Mouse (Mus musculus) heart, embryonic 10.5 days (tissue): ENCODE data around the gene Tbc1d2. TPM values are rescaled to one million over a fixed set of nuclear protein-coding genes. Genes with fewer than 3 reads are reported as not detected.

ENCODE experiments used
- DNase-seq: peaks from one replicate; pipeline ENCODE4 v3.0.0-alpha.2; 2017; ENCODE audit warnings: low spot score
- H3K27ac ChIP-seq: fragments of 300-500 bp; sonication (generic); 2 replicates; pipeline ENCODE4 v1.5.1; 2016; ENCODE audit warnings: mild to moderate bottlenecking
- H3K27me3 ChIP-seq: fragments of 300-500 bp; sonication (generic); 2 replicates; pipeline ENCODE4 v1.6.1; 2016; ENCODE audit warnings: mild to moderate bottlenecking; ENCODE audit not compliant: poor library complexity, insufficient read depth, severe bottlenecking
- H3K36me3 ChIP-seq: fragments of 300-500 bp; sonication (generic); 2 replicates; pipeline ENCODE4 v1.6.1; 2016; ENCODE audit warnings: mild to moderate bottlenecking, moderate library complexity
- H3K4me1 ChIP-seq: fragments of 300-500 bp; sonication (generic); 2 replicates; pipeline ENCODE4 v1.6.1; 2016; ENCODE audit warnings: mild to moderate bottlenecking
- H3K4me3 ChIP-seq: fragments of 300-500 bp; sonication (generic); 2 replicates; pipeline ENCODE4 v1.5.1; 2016; ENCODE audit warnings: mild to moderate bottlenecking, moderate library complexity
- H3K9me3 ChIP-seq: fragments of 300-500 bp; sonication (generic); 2 replicates; pipeline ENCODE4 v1.6.1; 2016; ENCODE audit warnings: mild to moderate bottlenecking, moderate library complexity
- WGBS: fragments of 180-500 bp; shearing (Covaris S2); methylation state at CpG from one replicate; pipeline ENCODE4 v1.1.7; 2016; 5-methylcytosine and 5-hydroxymethylcytosine counted together
- polyA plus RNA-seq: library from polyadenylated mRNA; unstranded; fragments of >200 nt; fragmentation: Nextera tagmentation; extraction: Ambion mirVana; gene quantifications from 2 replicates; pipeline ENCODE4 v1.2.1, GENCODE M21; 2016

Gene Tbc1d2
- polyA plus RNA-seq, 1 experiment from 2014 or later = 0.98 TPM

DNA sequence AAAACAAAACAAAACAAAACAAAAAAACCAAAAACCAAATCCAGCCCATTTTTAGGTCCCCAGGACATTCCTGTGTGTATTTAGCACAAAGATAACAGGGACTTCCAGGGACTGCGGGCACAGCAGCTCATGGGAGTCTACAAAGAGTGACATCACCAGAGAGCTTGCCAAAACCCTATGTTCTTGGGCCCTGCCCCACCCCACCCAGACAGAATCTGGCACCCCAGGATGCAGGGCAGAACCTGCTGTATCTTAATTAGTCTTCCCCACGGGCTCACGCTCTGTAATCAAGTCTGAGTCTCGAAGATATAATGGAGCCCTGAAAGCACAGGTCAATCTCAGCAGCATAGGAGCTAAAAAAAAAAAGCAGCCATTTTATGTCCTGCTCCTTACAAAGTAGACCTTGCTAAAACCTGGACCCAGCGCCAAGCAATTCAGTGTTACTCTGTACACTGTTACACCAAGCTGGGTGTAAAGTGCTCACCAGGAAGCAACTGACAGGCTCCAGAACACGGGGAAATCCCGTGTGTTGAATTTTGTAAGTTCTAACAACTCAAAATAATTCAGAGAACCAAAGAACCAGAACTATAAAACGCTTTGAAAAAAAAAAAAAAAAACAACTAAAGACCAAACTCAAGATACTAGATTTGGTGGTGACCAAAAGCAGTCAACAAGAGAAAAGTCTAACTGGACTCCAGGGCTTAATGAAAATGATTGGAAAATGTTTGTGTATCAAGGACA, 82.9 kb downstream of the Tbc1d2 start:
- Histone ChIP-seq H3K36me3 (no peaks in the 10 kb centered on the region), H3K27ac (no peak overlapping the region), H3K9me3 (no peaks in the 10 kb centered on the region), H3K4me1 (peaks cover 11% of the 10 kb centered on the region), H3K27me3 (no peaks in the 10 kb centered on the region), H3K4me3 (no peak overlapping the region)
- DNase-seq = no peak
- 60% methylated on average over 8 of the region's 8 CpGs for WGBS

DNA sequence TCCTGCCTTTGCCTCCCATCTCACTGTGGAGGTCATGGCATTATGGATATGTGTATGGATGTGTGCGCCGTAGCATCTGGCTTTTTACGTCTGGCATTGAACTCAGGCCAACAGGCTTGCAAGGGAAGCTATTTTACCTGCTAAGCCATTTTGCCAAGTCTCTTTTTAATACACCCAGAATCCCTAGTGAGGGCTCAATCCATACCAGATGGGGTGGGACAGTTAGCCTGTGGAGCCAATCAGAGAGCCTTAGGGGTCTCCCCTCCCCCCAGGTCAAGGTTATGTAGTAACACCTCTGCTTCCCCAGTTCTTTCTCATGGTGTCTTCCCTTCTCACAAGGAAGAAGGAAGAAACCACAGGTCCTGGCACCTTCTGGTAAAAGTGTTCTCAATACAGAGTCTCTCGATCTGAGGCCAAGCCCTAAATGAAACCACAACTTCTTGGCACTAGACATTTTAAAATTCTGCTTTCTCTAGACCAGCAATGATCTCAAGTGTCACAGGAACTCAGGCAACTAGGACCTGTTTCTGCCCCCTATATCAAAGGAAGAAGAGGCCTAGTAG, 84.5 kb downstream of the Tbc1d2 start:
- Histone ChIP-seq H3K27ac (no peak overlapping the region), H3K4me3 (no peak overlapping the region), H3K27me3 (no peaks in the 10 kb centered on the region), H3K9me3 (no peaks in the 10 kb centered on the region), H3K36me3 (no peaks in the 10 kb centered on the region), H3K4me1 (peaks cover 11% of the 10 kb centered on the region)
- WGBS = 87% methylated on average over 4 of the region's 4 CpGs
- DNase-seq = no peak

DNA sequence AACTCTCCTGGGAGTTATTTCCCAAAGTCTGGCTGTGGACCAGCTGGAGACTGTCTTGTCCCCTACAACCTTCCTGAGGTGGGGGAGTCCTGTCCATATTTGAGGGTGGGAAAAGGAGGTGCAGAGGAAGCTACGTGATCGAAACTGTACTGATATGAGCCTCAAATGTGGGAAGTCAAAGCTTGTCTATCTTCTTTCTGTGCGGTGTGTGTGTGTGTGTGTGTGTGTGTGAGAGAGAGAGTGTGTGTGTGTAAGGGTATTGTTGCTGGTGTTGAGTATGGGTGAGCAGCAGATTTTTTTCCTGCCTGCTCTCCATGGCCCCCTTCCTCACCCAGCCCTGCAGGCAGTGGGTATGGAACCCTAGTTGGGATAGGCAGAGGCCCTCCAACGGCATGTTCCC, 85.8 kb downstream of the Tbc1d2 start:
- no peaks in the 10 kb centered on the region for H3K36me3 ChIP-seq
- 0 out of 2 replicates have a peak, but pooled peaks cover 5% of the 10 kb centered on the region for H3K27me3 ChIP-seq
- H3K4me1 ChIP-seq = peaks cover 5% of the 10 kb centered on the region; the same call in 1 of the 2 replicates
- WGBS = 85% methylated on average over 4 of the region's 4 CpGs
- no peak overlapping the region for H3K4me3 ChIP-seq
- H3K27ac ChIP-seq = no peak overlapping the region
- no peaks in the 10 kb centered on the region for H3K9me3 ChIP-seq
- no peak for DNase-seq

DNA sequence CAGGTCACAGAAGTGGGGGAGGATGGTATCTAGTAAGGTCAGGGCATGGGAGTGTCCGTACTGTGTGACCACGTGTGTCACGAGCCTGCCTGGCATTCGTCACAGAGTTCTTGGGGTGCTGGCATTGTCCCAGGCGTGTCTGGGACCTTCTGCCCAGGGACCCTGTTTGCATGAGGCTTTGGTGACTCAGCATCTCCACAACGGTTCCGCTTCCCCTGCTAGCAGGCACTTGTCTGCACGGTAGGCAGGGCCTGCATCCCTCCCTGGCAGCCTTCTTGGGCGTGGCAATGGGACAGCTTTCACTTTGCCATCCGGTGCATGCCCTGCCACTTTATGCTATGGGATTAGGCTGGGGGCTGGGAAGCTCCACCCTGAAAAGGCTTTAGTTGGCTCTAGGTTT, 86.2 kb downstream of the Tbc1d2 start:
- no peak overlapping the region for H3K27ac ChIP-seq
- H3K4me3 ChIP-seq = no peak overlapping the region
- 64% methylated on average over 10 of the region's 10 CpGs for WGBS
- peaks cover 5% of the 10 kb centered on the region; the same call in 1 of the 2 replicates for H3K4me1 ChIP-seq
- H3K9me3 ChIP-seq = no peaks in the 10 kb centered on the region
- no peak for DNase-seq
- H3K36me3 ChIP-seq = no peaks in the 10 kb centered on the region
- 0 out of 2 replicates have a peak, but pooled peaks cover 5% of the 10 kb centered on the region for H3K27me3 ChIP-seq

DNA sequence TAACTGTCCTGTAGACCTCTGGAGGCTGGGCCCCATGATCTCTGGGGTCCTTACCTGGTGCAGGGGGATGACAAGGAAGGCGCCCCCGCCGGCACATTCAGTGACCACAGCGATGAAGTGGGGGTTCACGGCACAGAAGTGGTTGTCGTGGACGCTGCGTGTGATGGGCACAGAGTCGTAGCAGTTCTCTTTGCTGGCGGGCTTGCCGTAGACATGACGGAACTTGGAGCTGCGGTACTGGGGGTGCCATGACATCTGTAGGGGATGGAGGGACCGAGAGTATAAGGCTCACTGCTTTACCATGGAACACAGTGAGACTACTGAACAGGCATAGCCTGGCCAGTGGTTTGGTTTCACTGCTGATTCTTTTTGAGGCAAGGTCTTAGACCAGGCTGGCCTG, 87.2 kb downstream of the Tbc1d2 start:
- DNase-seq = no peak
- Histone ChIP-seq H3K27ac (no peak overlapping the region), H3K27me3 (0 out of 2 replicates have a peak, but pooled peaks cover 5% of the 10 kb centered on the region)

DNA sequence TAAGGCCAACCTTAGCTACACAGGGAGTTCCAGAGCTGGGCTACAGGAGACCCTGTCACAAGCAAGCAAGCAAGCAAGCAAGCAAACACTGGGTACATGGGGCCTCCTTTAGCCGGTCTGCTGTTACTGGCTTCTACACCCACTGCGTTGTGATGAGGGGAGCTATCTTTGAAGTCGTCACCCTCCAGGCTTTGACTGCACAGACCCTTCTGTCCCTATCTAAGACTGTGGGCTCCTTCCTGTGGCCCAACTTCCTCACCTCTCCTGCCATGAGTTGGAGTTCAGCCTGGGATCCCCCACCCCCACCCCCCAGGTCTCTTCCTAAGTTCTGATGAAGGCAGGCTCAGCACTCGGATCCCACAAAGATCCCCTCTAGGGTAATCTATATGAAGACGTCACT, 88.0 kb downstream of the Tbc1d2 start:
- no peaks in the 10 kb centered on the region for H3K36me3 ChIP-seq
- WGBS = 46% methylated on average over 5 of the region's 5 CpGs

More for the DNA sequence above, 87.2 kb downstream of the Tbc1d2 start:
- WGBS = 90% methylated on average over 14 of the region's 14 CpGs
- no peaks in the 10 kb centered on the region for H3K36me3 ChIP-seq
- no peak overlapping the region for H3K4me3 ChIP-seq
- peaks cover 9% of the 10 kb centered on the region for H3K4me1 ChIP-seq
- no peaks in the 10 kb centered on the region for H3K9me3 ChIP-seq

DNA sequence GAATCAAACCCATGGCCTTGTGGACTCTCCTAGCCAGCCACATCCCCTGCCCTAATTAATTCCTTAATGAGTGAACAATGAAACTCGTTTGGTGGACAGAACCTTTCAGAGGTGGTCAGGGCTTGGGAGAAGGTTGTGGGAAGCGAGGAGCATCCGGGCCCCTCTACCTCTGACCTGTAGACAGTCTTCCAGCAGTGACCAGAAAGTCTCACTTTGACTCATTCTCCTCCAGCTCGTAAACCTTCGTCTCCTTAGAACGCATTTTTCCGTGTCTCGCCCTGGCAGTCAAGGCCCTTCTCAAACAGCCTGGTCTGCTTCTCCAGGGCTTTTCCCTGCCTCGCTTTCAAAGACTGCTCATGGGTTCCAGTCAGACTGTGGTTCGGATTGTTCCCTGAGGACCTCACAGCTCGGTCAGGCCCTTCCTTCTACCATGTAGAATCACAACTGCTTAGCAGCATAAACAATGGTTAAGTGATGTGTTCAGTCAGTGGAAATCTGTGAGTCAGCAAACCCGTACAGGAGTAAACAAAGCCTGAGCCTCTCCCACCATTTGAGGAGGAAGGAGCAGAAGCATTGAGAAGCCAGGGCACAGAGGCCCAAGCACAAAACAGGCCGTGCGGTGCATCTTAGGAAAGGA, 89.8 kb downstream of the Tbc1d2 start:
- no peak overlapping the region for H3K4me3 ChIP-seq
- 78% methylated on average over 14 of the region's 14 CpGs for WGBS
- 0 out of 2 replicates have a peak, but pooled peaks cover 5% of the 10 kb centered on the region for H3K27me3 ChIP-seq
- H3K4me1 ChIP-seq = peaks cover 9% of the 10 kb centered on the region
- no peaks in the 10 kb centered on the region for H3K9me3 ChIP-seq
- H3K27ac ChIP-seq = no peak overlapping the region
- H3K36me3 ChIP-seq = no peaks in the 10 kb centered on the region
- DNase-seq = no peak

More for the DNA sequence above, 88.0 kb downstream of the Tbc1d2 start:
- Histone ChIP-seq H3K9me3 (no peaks in the 10 kb centered on the region), H3K4me1 (peaks cover 9% of the 10 kb centered on the region), H3K4me3 (no peak overlapping the region), H3K27ac (no peak overlapping the region), H3K27me3 (0 out of 2 replicates have a peak, but pooled peaks cover 5% of the 10 kb centered on the region)
- DNase-seq = no peak

DNA sequence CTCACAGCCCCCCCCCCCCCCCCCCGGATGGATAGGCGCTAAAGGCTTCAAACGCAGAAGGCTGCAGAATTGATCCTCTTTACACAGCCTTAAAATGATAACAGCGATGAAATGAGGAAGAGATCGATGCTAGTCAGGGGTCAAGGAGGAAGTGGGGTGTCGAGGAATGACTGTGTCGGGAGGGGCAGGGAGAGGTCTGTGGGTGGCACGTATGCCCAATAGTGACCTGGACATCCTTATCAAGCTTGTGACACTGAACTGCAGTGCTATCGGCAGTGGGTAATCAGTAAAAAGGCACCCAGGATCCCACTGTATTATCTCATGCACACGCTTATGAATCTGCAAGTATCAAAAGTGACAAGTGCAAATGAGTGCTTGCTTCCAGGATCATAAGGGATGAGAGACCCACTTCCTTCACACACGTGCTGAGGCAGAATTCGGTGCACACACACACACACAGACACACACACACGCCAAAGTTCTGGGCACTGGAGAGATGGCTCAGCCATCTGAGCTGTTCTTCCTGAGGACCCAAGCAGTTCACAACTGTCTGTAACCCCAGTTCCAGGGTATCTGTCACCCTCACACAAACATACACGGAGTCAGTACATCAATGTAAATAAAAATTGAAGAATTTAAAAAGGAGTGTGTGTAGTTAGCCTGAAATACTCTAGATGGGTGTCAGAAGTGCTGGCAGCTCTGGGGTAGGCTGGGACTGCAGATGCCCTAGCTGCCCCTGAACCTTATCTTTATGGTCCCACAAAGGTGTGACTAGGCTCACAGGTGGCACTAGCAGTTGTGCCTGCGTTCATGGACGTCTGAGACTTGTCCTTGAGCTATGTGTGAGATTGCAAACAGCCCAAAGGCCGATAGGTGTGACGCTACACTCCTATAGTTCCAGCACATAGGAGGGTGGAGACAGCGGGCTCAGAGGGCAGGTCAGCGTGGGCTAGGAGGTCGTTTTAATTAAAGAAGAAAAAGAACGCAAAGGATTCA, 91.0 kb downstream of the Tbc1d2 start:
- H3K36me3 ChIP-seq = no peaks in the 10 kb centered on the region

DNA sequence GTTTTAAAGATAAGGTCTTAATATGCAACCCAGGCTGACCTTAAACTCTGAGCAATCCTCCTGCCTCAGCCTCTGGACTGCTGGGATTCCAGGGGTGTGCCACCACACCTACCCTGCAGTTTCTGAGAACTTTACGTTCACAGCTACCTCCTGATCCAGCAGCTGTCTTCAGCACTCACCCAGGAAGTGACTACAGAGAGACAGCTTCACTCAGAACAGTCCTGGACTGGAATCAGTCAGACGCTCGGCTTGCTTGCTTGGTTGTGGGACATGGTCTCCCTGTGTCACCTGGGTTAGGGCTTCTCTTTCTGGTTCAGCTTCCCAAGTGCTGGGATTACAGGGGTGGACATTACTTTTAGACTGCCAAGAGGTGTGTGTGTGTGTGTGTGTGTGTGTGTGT, 93.1 kb downstream of the Tbc1d2 start:
- 74% methylated on average over 3 of the region's 3 CpGs for WGBS
- no peaks in the 10 kb centered on the region for H3K9me3 ChIP-seq
- no peak overlapping the region for H3K4me3 ChIP-seq
- H3K36me3 ChIP-seq = no peaks in the 10 kb centered on the region
- DNase-seq = no peak
- H3K4me1 ChIP-seq = peaks cover 4% of the 10 kb centered on the region
- 0 out of 2 replicates have a peak, but pooled peaks cover 5% of the 10 kb centered on the region for H3K27me3 ChIP-seq
- H3K27ac ChIP-seq = no peak overlapping the region

More for the DNA sequence above, 91.0 kb downstream of the Tbc1d2 start:
- no peaks in the 10 kb centered on the region for H3K9me3 ChIP-seq
- 0 out of 2 replicates have a peak, but pooled peaks cover 5% of the 10 kb centered on the region for H3K27me3 ChIP-seq
- H3K4me1 ChIP-seq = peaks cover 8% of the 10 kb centered on the region
- no peak overlapping the region for H3K4me3 ChIP-seq
- no peak overlapping the region for H3K27ac ChIP-seq
- 66% methylated on average over 22 of the region's 22 CpGs for WGBS
- no peak for DNase-seq

DNA sequence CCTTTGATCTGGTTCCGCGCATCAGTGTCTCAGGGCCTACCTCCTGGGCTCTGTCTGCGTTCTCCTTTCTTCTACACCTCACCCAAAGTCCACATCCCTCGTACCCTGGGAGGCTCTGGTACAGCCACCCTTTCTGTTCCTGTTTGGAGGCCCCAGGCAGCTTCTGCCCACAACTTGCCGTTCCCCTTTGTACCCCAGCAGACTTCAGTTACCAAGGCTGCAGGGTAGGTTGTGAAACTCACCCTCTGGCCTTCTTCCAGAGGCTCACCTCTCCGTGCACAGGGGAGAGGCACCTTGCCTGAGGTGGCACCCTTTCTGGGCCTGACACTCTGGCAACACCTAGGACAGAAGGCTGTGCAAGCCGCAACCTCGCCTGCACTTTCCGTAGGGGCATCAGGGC, 94.2 kb downstream of the Tbc1d2 start:
- Histone ChIP-seq H3K9me3 (no peaks in the 10 kb centered on the region), H3K27me3 (0 out of 2 replicates have a peak, but pooled peaks cover 5% of the 10 kb centered on the region), H3K27ac (no peak overlapping the region), H3K4me1 (peaks cover 4% of the 10 kb centered on the region), H3K4me3 (no peak overlapping the region), H3K36me3 (no peaks in the 10 kb centered on the region)
- DNase-seq = no peak
- 77% methylated on average over 9 of the region's 9 CpGs for WGBS
